Mouse (Mus musculus): ENCODE data around the gene Reps1. TPM values are rescaled to one million over a fixed set of nuclear protein-coding genes. Genes with fewer than 3 reads are reported as not detected.
"Not testable (repeated sequence)": the region's sequence is repeated elsewhere in the genome, so short reads cannot be mapped to it uniquely, and the experiment has no call there.

Gene Reps1
- total RNA-seq, 1 experiment from 2014 or later, result 31.1 TPM

- no peak for DNase-seq
Observed at GRCm38 (mm10) chr10:18064606-18065228, 9.1 kb downstream of the Reps1 start.

- no peak for DNase-seq
Observed at GRCm38 (mm10) chr10:18066031-18066439, 10.4 kb downstream of the Reps1 start.

- DNase-seq, result no peak
Observed at GRCm38 (mm10) chr10:18067761-18068446, 12.2 kb downstream of the Reps1 start.

- no peak for DNase-seq
Observed at GRCm38 (mm10) chr10:18068880-18069279, 13.2 kb downstream of the Reps1 start.

- DNase-seq, result no peak
Observed at GRCm38 (mm10) chr10:18069576-18069975, 13.9 kb downstream of the Reps1 start.

- no peak for DNase-seq
Observed at GRCm38 (mm10) chr10:18070144-18070543, 14.5 kb downstream of the Reps1 start.

- DNase-seq, result no peak
Observed at GRCm38 (mm10) chr10:18070616-18071015, 15.0 kb downstream of the Reps1 start.

- no peak for DNase-seq
Observed at GRCm38 (mm10) chr10:18072871-18073270, 17.2 kb downstream of the Reps1 start.

- no peak for DNase-seq
Observed at GRCm38 (mm10) chr10:18074383-18075075, 18.9 kb downstream of the Reps1 start.

- no peak for DNase-seq
Observed at GRCm38 (mm10) chr10:18075845-18076244, 20.2 kb downstream of the Reps1 start.

- DNase-seq, result no peak
Observed at GRCm38 (mm10) chr10:18081536-18081935, 25.9 kb downstream of the Reps1 start.

- no peak for DNase-seq
Observed at GRCm38 (mm10) chr10:18082772-18083171, 27.1 kb downstream of the Reps1 start.

- no peak for DNase-seq
Observed at GRCm38 (mm10) chr10:18090691-18091090, 35.0 kb downstream of the Reps1 start.

- no peak for DNase-seq
Observed at GRCm38 (mm10) chr10:18102166-18102565, 46.5 kb downstream of the Reps1 start.

- DNase-seq, result peak; percentile 8
Observed at GRCm38 (mm10) chr10:18107471-18107870, 51.8 kb downstream of the Reps1 start.

- DNase-seq, result no peak
Observed at GRCm38 (mm10) chr10:18110940-18111339, 55.3 kb downstream of the Reps1 start.

GRCm38 (mm10) chr10:18113473-18114093 lies 57.9 kb downstream of the Reps1 start:
- no peak for DNase-seq

GRCm38 (mm10) chr10:18118336-18118735 lies 62.7 kb downstream of the Reps1 start:
- DNase-seq, result no peak

GRCm38 (mm10) chr10:18130276-18130675 lies 74.6 kb downstream of the Reps1 start:
- DNase-seq, result no peak

- DNase-seq, result peak; percentile 10
Observed at GRCm38 (mm10) chr10:18131666-18132650, 76.3 kb downstream of the Reps1 start.

GRCm38 (mm10) chr10:18138853-18139503 lies 83.3 kb downstream of the Reps1 start:
- DNase-seq, result not testable (repeated sequence)

Measured in adrenal gland, postnatal 14 days (tissue).